Mouse (Mus musculus) CH12.LX (cell line): ENCODE measurements at regions not wholly inside any gene's neighbourhood (a gene's known extent, or its start where the extent isn't known, plus 50 kb on each side); places are given as distances from the start of the nearest gene placed in this dataset.

Experiments
- DNase-seq: peaks from one replicate; pipeline ENCODE4 v3.0.0-alpha.2; 2013; ENCODE audit errors: extremely low read depth
- H3K27ac ChIP-seq: 2 replicates; pipeline ENCODE4 v1.5.1; 2012; ENCODE audit warnings: low read depth, mild to moderate bottlenecking, control low read depth, moderate library complexity; ENCODE audit not compliant: insufficient read depth
- H3K27me3 ChIP-seq: replicated peaks from 2 replicates; pipeline ENCODE3; 2012; ENCODE audit warnings: inconsistent platforms
- H3K36me3 ChIP-seq, 2 experiments: replicated peaks in 1 of 2; 2 replicates each; pipeline versions ENCODE3 to v1.6.1; 2012; ENCODE audit warnings: inconsistent platforms in 1 of 2, low read length in 1 of 2, mild to moderate bottlenecking in 1 of 2, mixed read lengths in 1 of 2, moderate library complexity in 1 of 2; ENCODE audit not compliant: control insufficient read depth in 1 of 2, insufficient read depth in 1 of 2
- H3K4me1 ChIP-seq, 2 experiments: 2 replicates each; pipeline ENCODE4 v1.6.1; 2012; ENCODE audit warnings: inconsistent platforms in 1 of 2, moderate library complexity in 1 of 2; ENCODE audit not compliant: insufficient read depth in 2 of 2, control insufficient read depth in 1 of 2
- H3K4me2 ChIP-seq: 2 replicates; pipeline ENCODE4 v1.6.1; 2012; ENCODE audit warnings: low read depth, mild to moderate bottlenecking, control low read depth; ENCODE audit not compliant: poor library complexity, insufficient read depth, severe bottlenecking
- H3K4me3 ChIP-seq, 3 experiments: fragments of 150-350 bp in 1 of 3; sonication (generic) in 1 of 3; replicated peaks in 1 of 3; 2 replicates each; pipeline versions ENCODE3 to v1.5.1; 2011 to 2012; ENCODE audit warnings: low read depth in 2 of 3, low read length in 2 of 3, mild to moderate bottlenecking in 2 of 3, moderate library complexity in 2 of 3, control low read depth in 1 of 3, improper control_type of control experiment in 1 of 3, inconsistent platforms in 1 of 3, mixed read lengths in 1 of 3; ENCODE audit not compliant: poor library complexity in 1 of 3
- H3K79me2 ChIP-seq: replicated peaks from 2 replicates; pipeline ENCODE4 v1.6.1; 2012; ENCODE audit warnings: mild to moderate bottlenecking, moderate library complexity; ENCODE audit not compliant: control insufficient read depth, poor library complexity, insufficient read depth, severe bottlenecking; ENCODE audit errors: extremely low read depth
- H3K9ac ChIP-seq: 2 replicates; pipeline ENCODE4 v1.6.1; 2012; ENCODE audit warnings: low read depth, mild to moderate bottlenecking, control low read depth, moderate library complexity; ENCODE audit not compliant: insufficient read depth
- H3K9me3 ChIP-seq: replicated peaks from 2 replicates; pipeline ENCODE3; 2012; ENCODE audit warnings: low read length, inconsistent platforms, mixed read lengths
- BHLHE40 ChIP-seq: IDR thresholded peaks from 2 replicates; pipeline ENCODE4 v1.6.1; 2011; ENCODE audit warnings: mild to moderate bottlenecking, low read depth, low read length, improper control_type of control experiment
- CHD2 ChIP-seq: IDR thresholded peaks from 2 replicates; pipeline ENCODE4 v1.6.1; 2011; ENCODE audit warnings: low read length, improper control_type of control experiment
- CTCF ChIP-seq, 2 experiments: IDR thresholded peaks in 1 of 2; conservative IDR thresholded peaks in 1 of 2; 2 replicates each; pipeline ENCODE4 v1.5.1; 2011 to 2012; ENCODE audit warnings: low read depth in 2 of 2, low read length in 2 of 2, improper control_type of control experiment in 1 of 2, inconsistent platforms in 1 of 2, mild to moderate bottlenecking in 1 of 2, moderate library complexity in 1 of 2
- E2F4 ChIP-seq: IDR thresholded peaks from 2 replicates; pipeline ENCODE4 v1.6.1; 2011; ENCODE audit warnings: low read depth, low read length, improper control_type of control experiment; ENCODE audit not compliant: insufficient replicate concordance
- GABPA ChIP-seq: IDR thresholded peaks from 2 replicates; pipeline ENCODE4 v1.6.1; 2012; ENCODE audit warnings: low read depth, low read length, improper control_type of control experiment, inconsistent platforms; ENCODE audit not compliant: insufficient replicate concordance
- JUND ChIP-seq: conservative IDR thresholded peaks from 2 replicates; pipeline ENCODE4 v1.6.1; 2011; ENCODE audit warnings: low read depth, low read length, improper control_type of control experiment
- MEF2A ChIP-seq: IDR thresholded peaks from 2 replicates; pipeline ENCODE4 v1.6.1; 2014; ENCODE audit warnings: low read depth, mild to moderate bottlenecking, inconsistent platforms, low read length, improper control_type of control experiment, borderline replicate concordance
- NELFE ChIP-seq: IDR thresholded peaks from 2 replicates; pipeline ENCODE4 v1.6.1; 2011; ENCODE audit warnings: low read depth, low read length, improper control_type of control experiment
- NRF1 ChIP-seq: IDR thresholded peaks from 2 replicates; pipeline ENCODE4 v1.6.1; 2014; ENCODE audit warnings: low read depth, mild to moderate bottlenecking, inconsistent platforms, low read length, improper control_type of control experiment, moderate library complexity
- POLR2A ChIP-seq: IDR thresholded peaks from 2 replicates; pipeline ENCODE4 v1.6.1; 2011; ENCODE audit warnings: low read depth, mild to moderate bottlenecking, improper control_type of control experiment, low read length
- RAD21 ChIP-seq: IDR thresholded peaks from 2 replicates; pipeline ENCODE4 v1.6.1; 2011; ENCODE audit warnings: low read depth, mild to moderate bottlenecking, low read length, improper control_type of control experiment, moderate library complexity
- RCOR1 ChIP-seq: conservative IDR thresholded peaks from 2 replicates; pipeline ENCODE4 v1.6.1; 2012; ENCODE audit warnings: low read depth, mild to moderate bottlenecking, inconsistent platforms, low read length, improper control_type of control experiment
- TBP ChIP-seq: conservative IDR thresholded peaks from 2 replicates; pipeline ENCODE4 v1.6.1; 2011; ENCODE audit warnings: low read depth, low read length, improper control_type of control experiment
- TCF12 ChIP-seq: IDR thresholded peaks from 2 replicates; pipeline ENCODE4 v1.6.1; 2014; ENCODE audit warnings: low read depth, mild to moderate bottlenecking, inconsistent platforms, low read length, improper control_type of control experiment
- UBTF ChIP-seq: IDR thresholded peaks from 2 replicates; pipeline ENCODE4 v1.6.1; 2012; ENCODE audit warnings: low read depth, mild to moderate bottlenecking, inconsistent platforms, low read length, improper control_type of control experiment, moderate library complexity
- ZKSCAN1 ChIP-seq: IDR thresholded peaks from 2 replicates; pipeline ENCODE4 v1.6.1; 2012; ENCODE audit warnings: low read depth, inconsistent platforms, low read length, improper control_type of control experiment, borderline replicate concordance
- ZNF384 ChIP-seq: IDR thresholded peaks from 2 replicates; pipeline ENCODE4 v1.6.1; 2012; ENCODE audit warnings: low read depth, low read length, improper control_type of control experiment, inconsistent platforms
- dilution Hi-C: fragments of 300-500 bp; cut with MboI; formaldehyde crosslinking; loops from 2 replicates; pipeline ENCODE4 v1.14.3; 2020; ENCODE audit warnings: low sequenced_read_pairs; ENCODE audit not compliant: extremely low pct_unique_long_range_greater_than_20kb, extremely low pct_ligation_motif_present
- in situ Hi-C: fragments of 300-500 bp; cut with MboI; formaldehyde crosslinking; loops from 3 replicates; pipeline ENCODE4 v1.14.3; 2019; ENCODE audit warnings: low sequenced_read_pairs, low pct_ligation_motif_present, low pct_unique_long_range_greater_than_20kb, mixed read lengths

DNA sequence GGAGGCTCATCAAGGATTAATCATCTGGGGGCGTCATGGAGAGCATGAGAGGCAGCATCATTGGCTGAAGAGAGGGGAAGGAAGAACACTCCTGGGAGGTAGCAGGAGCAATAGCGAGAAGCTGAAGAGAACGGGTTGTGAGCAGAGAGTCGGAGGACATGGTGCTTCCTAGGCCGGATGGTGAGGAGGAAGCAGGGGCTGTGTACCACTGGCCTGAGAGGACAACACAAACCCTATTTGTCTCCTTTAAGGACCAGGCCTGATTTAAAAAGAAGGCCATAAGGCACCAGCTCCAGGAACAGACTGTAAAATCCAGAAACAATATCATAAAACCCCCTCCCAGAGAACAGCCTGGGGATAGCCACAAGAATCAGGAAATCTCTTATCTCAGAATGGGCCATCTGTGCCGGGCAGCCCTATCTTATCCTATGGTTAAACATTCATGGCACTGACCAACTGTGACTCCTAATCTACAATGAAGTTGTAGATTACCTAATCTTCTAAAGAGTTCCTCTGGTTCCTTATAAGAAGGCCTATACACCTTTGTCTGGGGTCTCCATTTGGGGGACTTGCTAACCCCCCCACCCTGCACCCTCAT, 81.9 kb downstream of the Trim29 start:
- in situ Hi-C loops, result no loop called here
- dilution Hi-C loops, result no loop called here
- H3K4me1 ChIP-seq, result no peaks in the 10 kb centered on the region
- H3K4me3 ChIP-seq, result no peak overlapping the region
- peaks cover 12% of the 10 kb centered on the region for H3K9me3 ChIP-seq
- no peaks in the 10 kb centered on the region for H3K79me2 ChIP-seq
- no peak overlapping the region for H3K27ac ChIP-seq
- H3K4me2 ChIP-seq, result no peak overlapping the region
- no peak overlapping the region for H3K9ac ChIP-seq
- TF ChIP-seq TBP, result no peak
- TF ChIP-seq RCOR1, result no peak
- TF ChIP-seq JUND, result no peak
- DNase-seq, result no peak
- peaks cover 77% of the 10 kb centered on the region for H3K27me3 ChIP-seq
- no peaks in the 10 kb centered on the region for H3K36me3 ChIP-seq

DNA sequence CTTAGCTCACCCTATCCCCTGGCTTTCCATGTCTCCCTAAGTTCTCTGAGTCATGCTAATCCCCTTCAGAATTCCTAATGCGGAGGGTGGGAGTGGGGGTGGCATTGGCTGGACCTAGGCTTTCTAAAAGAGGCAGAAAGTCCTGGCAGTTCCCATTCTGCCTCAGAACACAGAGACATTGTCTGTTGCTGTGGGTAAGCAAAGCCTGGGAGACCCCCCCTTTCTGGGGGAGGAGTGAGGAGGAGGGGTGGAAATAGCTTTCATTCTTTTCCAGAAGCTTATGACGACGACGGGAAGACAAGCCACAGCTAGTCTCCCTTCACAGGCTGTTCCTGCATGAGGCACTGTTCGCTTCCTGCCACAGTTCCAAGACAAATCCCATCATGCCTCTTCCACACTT, 83.6 kb downstream of the Trim29 start:
- H3K79me2 ChIP-seq, result no peaks in the 10 kb centered on the region
- TF ChIP-seq ZNF384 (no peak), NELFE (no peak), UBTF (no peak), CHD2 (no peak), CTCF (conservative IDR thresholded peaks at IDR 0.05 in 1 of 2, IDR thresholded peaks at IDR 0.05 in 1 of 2; ENCODE audit: low read depth in 2 of 2, low read length in 2 of 2) (no peak), TCF12 (no peak), MEF2A (no peak), E2F4 (no peak), NRF1 (no peak)
- H3K4me3 ChIP-seq, result no peak overlapping the region
- H3K9ac ChIP-seq, result no peak overlapping the region
- no peak overlapping the region for H3K27ac ChIP-seq
- peaks cover 15% of the 10 kb centered on the region for H3K9me3 ChIP-seq
- dilution Hi-C loops (no loop called here), in situ Hi-C loops (no loop called here)
- no peaks in the 10 kb centered on the region for H3K4me1 ChIP-seq
- H3K27me3 ChIP-seq, result peaks cover 76% of the 10 kb centered on the region
- no peak for DNase-seq
- no peaks in the 10 kb centered on the region for H3K36me3 ChIP-seq
- H3K4me2 ChIP-seq, result no peak overlapping the region

DNA sequence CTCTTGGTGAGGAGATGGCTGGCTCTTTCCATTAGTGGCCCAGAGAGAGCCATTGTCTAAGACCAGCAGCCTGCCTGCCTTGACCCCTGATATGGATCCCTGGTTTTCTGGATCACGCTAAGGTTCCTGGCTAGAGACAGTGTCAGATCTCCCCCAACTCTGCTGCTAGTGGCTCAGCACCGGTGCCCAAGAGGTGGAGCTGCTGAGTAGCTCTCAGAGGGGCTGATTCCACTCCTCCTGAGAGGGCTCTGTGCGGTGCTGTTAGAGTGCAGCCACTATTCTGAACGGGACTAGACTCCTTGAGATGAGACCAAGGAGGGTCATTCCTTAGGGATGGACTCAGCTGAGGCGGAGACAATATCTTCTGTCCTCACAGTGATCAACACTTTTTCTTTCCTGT, 84.6 kb downstream of the Trim29 start:
- Histone ChIP-seq H3K4me3 (no peak overlapping the region), H3K36me3 (no peaks in the 10 kb centered on the region), H3K9me3 (peaks cover 15% of the 10 kb centered on the region), H3K27me3 (peaks cover 73% of the 10 kb centered on the region), H3K4me1 (no peaks in the 10 kb centered on the region), H3K27ac (no peak overlapping the region), H3K79me2 (no peaks in the 10 kb centered on the region), H3K4me2 (no peak overlapping the region), H3K9ac (no peak overlapping the region)
- in situ Hi-C loops, result no loop called here
- dilution Hi-C loops, result no loop called here
- DNase-seq, result no peak
- TF ChIP-seq ZNF384, result no peak
- no peak for TF ChIP-seq GABPA
- TF ChIP-seq CTCF (conservative IDR thresholded peaks at IDR 0.05 in 1 of 2, IDR thresholded peaks at IDR 0.05 in 1 of 2; ENCODE audit: low read depth in 2 of 2, low read length in 2 of 2), result no peak
- TF ChIP-seq ZKSCAN1, result no peak
- TF ChIP-seq POLR2A, result no peak
- no peak for TF ChIP-seq BHLHE40
- no peak; the same call in 1 of the 2 replicates for TF ChIP-seq RAD21
- no peak for TF ChIP-seq JUND
- no peak for TF ChIP-seq NRF1
